Mouse (Mus musculus) adrenal gland, postnatal 25 days (tissue): ENCODE data around the gene Hist1h2ad. TPM values are rescaled to one million over a fixed set of nuclear protein-coding genes. Genes with fewer than 3 reads are reported as not detected.
"Not testable (repeated sequence)": the region's sequence is repeated elsewhere in the genome, so short reads cannot be mapped to it uniquely, and the experiment has no call there.

Source experiments
- DNase-seq: peaks from one replicate; pipeline ENCODE4 v3.0.0; 2021; ENCODE audit warnings: mixed read lengths
- long read RNA-seq: library from polyadenylated mRNA; stranded (forward); transcript quantifications from one replicate; pipeline ENCODE4 v2.0.0, GENCODE M21; 2021
- total RNA-seq: library from RNA; stranded (reverse); gene quantifications from 2 replicates; pipeline ENCODE4 v1.2.3, GENCODE M21; 2021

The Hist1h2ad gene
- 2.3 and 9.6 TPM in 2 replicates for total RNA-seq
- long read RNA-seq, result 0 reads

- DNase-seq, result peak; percentile 72
Observed at GRCm38 (mm10) chr13:23573898-23574524, at the start of gene Hist1h2ad, which contains the start of gene Hist1h2bf. Hist1h2ad (plus strand) TSS chr13:23574381. Hist1h2bf (minus strand) TSS chr13:23574196.

- peak; percentile 76 for DNase-seq
Observed at GRCm38 (mm10) chr13:23524654-23525053, 49.5 kb upstream of the Hist1h2ad start.

GRCm38 (mm10) chr13:23525901-23526300 lies 48.3 kb upstream of the Hist1h2ad start:
- DNase-seq, result no peak

- DNase-seq, result peak; percentile 89
Observed at GRCm38 (mm10) chr13:23526312-23526711, 47.9 kb upstream of the Hist1h2ad start.

- no peak for DNase-seq
Observed at GRCm38 (mm10) chr13:23529005-23529404, 45.2 kb upstream of the Hist1h2ad start.

GRCm38 (mm10) chr13:23529480-23530165 lies 44.6 kb upstream of the Hist1h2ad start:
- no peak for DNase-seq

GRCm38 (mm10) chr13:23530181-23530900 lies 43.8 kb upstream of the Hist1h2ad start:
- DNase-seq, result peak; percentile 36

- peak; percentile 90 for DNase-seq
Observed at GRCm38 (mm10) chr13:23530901-23531875, 43.0 kb upstream of the Hist1h2ad start, which contains the start of gene Hist1h4h. Hist1h4h (plus strand) TSS chr13:23531050.

GRCm38 (mm10) chr13:23532262-23533075 lies 41.7 kb upstream of the Hist1h2ad start:
- DNase-seq, result no peak

GRCm38 (mm10) chr13:23533560-23534367 lies 40.4 kb upstream of the Hist1h2ad start, which contains the start of gene Hist1h2af:
Hist1h2af (plus strand) TSS chr13:23533906.
- peak; percentile 41 for DNase-seq

GRCm38 (mm10) chr13:23534368-23535131 lies 39.6 kb upstream of the Hist1h2ad start:
- no peak for DNase-seq

GRCm38 (mm10) chr13:23535137-23536075 lies 38.8 kb upstream of the Hist1h2ad start, which contains the start of gene Hist1h3g:
Hist1h3g (plus strand) TSS chr13:23535422.
- DNase-seq, result peak; percentile 78

- DNase-seq, result no peak
Observed at GRCm38 (mm10) chr13:23536076-23536822, 37.9 kb upstream of the Hist1h2ad start.

- DNase-seq, result no peak
Observed at GRCm38 (mm10) chr13:23537006-23537710, 37.0 kb upstream of the Hist1h2ad start.

- DNase-seq, result no peak
Observed at GRCm38 (mm10) chr13:23538249-23538648, 35.9 kb upstream of the Hist1h2ad start.

- DNase-seq, result not testable (repeated sequence)
Observed at GRCm38 (mm10) chr13:23539821-23540220, 34.4 kb upstream of the Hist1h2ad start.
